Mouse (Mus musculus) CH12.LX (cell line): Measurements from ENCODE around the gene Tns2. TPM values are rescaled to one million over a fixed set of nuclear protein-coding genes. Genes with fewer than 3 reads are reported as not detected.
A peak's percentile ranks its signal among the peaks of the same experiment; 100 is the strongest.

ENCODE experiments used
- DNase-seq: peaks from one replicate; pipeline ENCODE4 v3.0.0-alpha.2; 2013; ENCODE audit errors: extremely low read depth
- H3K27ac ChIP-seq: 2 replicates; pipeline ENCODE4 v1.5.1; 2012; ENCODE audit warnings: low read depth, mild to moderate bottlenecking, control low read depth, moderate library complexity; ENCODE audit not compliant: insufficient read depth
- H3K27me3 ChIP-seq: replicated peaks from 2 replicates; pipeline ENCODE3; 2012; ENCODE audit warnings: inconsistent platforms
- H3K36me3 ChIP-seq, 2 experiments: replicated peaks in 1 of 2; 2 replicates each; pipeline versions ENCODE3 to v1.6.1; 2012; ENCODE audit warnings: inconsistent platforms in 1 of 2, low read length in 1 of 2, mild to moderate bottlenecking in 1 of 2, mixed read lengths in 1 of 2, moderate library complexity in 1 of 2; ENCODE audit not compliant: control insufficient read depth in 1 of 2, insufficient read depth in 1 of 2
- H3K4me1 ChIP-seq, 2 experiments: 2 replicates each; pipeline ENCODE4 v1.6.1; 2012; ENCODE audit warnings: inconsistent platforms in 1 of 2, moderate library complexity in 1 of 2; ENCODE audit not compliant: insufficient read depth in 2 of 2, control insufficient read depth in 1 of 2
- H3K4me2 ChIP-seq: 2 replicates; pipeline ENCODE4 v1.6.1; 2012; ENCODE audit warnings: low read depth, mild to moderate bottlenecking, control low read depth; ENCODE audit not compliant: poor library complexity, insufficient read depth, severe bottlenecking
- H3K4me3 ChIP-seq, 3 experiments: fragments of 150-350 bp in 1 of 3; sonication (generic) in 1 of 3; replicated peaks in 1 of 3; 2 replicates each; pipeline versions ENCODE3 to v1.5.1; 2011 to 2012; ENCODE audit warnings: low read depth in 2 of 3, low read length in 2 of 3, mild to moderate bottlenecking in 2 of 3, moderate library complexity in 2 of 3, control low read depth in 1 of 3, improper control_type of control experiment in 1 of 3, inconsistent platforms in 1 of 3, mixed read lengths in 1 of 3; ENCODE audit not compliant: poor library complexity in 1 of 3
- H3K79me2 ChIP-seq: replicated peaks from 2 replicates; pipeline ENCODE4 v1.6.1; 2012; ENCODE audit warnings: mild to moderate bottlenecking, moderate library complexity; ENCODE audit not compliant: control insufficient read depth, poor library complexity, insufficient read depth, severe bottlenecking; ENCODE audit errors: extremely low read depth
- H3K9ac ChIP-seq: 2 replicates; pipeline ENCODE4 v1.6.1; 2012; ENCODE audit warnings: low read depth, mild to moderate bottlenecking, control low read depth, moderate library complexity; ENCODE audit not compliant: insufficient read depth
- H3K9me3 ChIP-seq: replicated peaks from 2 replicates; pipeline ENCODE3; 2012; ENCODE audit warnings: low read length, inconsistent platforms, mixed read lengths
- BHLHE40 ChIP-seq: IDR thresholded peaks from 2 replicates; pipeline ENCODE4 v1.6.1; 2011; ENCODE audit warnings: mild to moderate bottlenecking, low read depth, low read length, improper control_type of control experiment
- ELF1 ChIP-seq: IDR thresholded peaks from 2 replicates; pipeline ENCODE4 v1.6.1; 2014; ENCODE audit warnings: low read depth, mild to moderate bottlenecking, inconsistent platforms, low read length, improper control_type of control experiment
- ETS1 ChIP-seq: conservative IDR thresholded peaks from 2 replicates; pipeline ENCODE4 v1.6.1; 2012; ENCODE audit warnings: low read depth, mild to moderate bottlenecking, inconsistent platforms, low read length, improper control_type of control experiment, moderate library complexity
- HCFC1 ChIP-seq: IDR thresholded peaks from 2 replicates; pipeline ENCODE4 v1.6.1; 2012; ENCODE audit warnings: low read depth, mild to moderate bottlenecking, inconsistent platforms, low read length, improper control_type of control experiment
- IRF4 ChIP-seq: IDR thresholded peaks from 2 replicates; pipeline ENCODE4 v1.6.1; 2014; ENCODE audit warnings: low read depth, mild to moderate bottlenecking, inconsistent platforms, low read length, improper control_type of control experiment
- JUN ChIP-seq: IDR thresholded peaks from 2 replicates; pipeline ENCODE4 v1.6.1; 2011; ENCODE audit warnings: low read depth, mild to moderate bottlenecking, low read length, improper control_type of control experiment, moderate library complexity; ENCODE audit not compliant: insufficient read depth
- JUND ChIP-seq: conservative IDR thresholded peaks from 2 replicates; pipeline ENCODE4 v1.6.1; 2011; ENCODE audit warnings: low read depth, low read length, improper control_type of control experiment
- KAT2A ChIP-seq: IDR thresholded peaks from 2 replicates; pipeline ENCODE4 v1.6.1; 2012; ENCODE audit warnings: low read length, improper control_type of control experiment, inconsistent platforms; ENCODE audit not compliant: insufficient replicate concordance
- MAFK ChIP-seq: IDR thresholded peaks from 2 replicates; pipeline ENCODE4 v1.6.1; 2011; ENCODE audit warnings: low read length, improper control_type of control experiment; ENCODE audit not compliant: insufficient replicate concordance
- MAZ ChIP-seq: IDR thresholded peaks from 2 replicates; pipeline ENCODE4 v1.6.1; 2012; ENCODE audit warnings: low read depth, mild to moderate bottlenecking, inconsistent platforms, low read length, improper control_type of control experiment, moderate library complexity
- MEF2A ChIP-seq: IDR thresholded peaks from 2 replicates; pipeline ENCODE4 v1.6.1; 2014; ENCODE audit warnings: low read depth, mild to moderate bottlenecking, inconsistent platforms, low read length, improper control_type of control experiment, borderline replicate concordance
- MYC ChIP-seq: IDR thresholded peaks from 2 replicates; pipeline ENCODE4 v1.6.1; 2011; ENCODE audit warnings: low read depth, mild to moderate bottlenecking, improper control_type of control experiment, low read length
- NELFE ChIP-seq: IDR thresholded peaks from 2 replicates; pipeline ENCODE4 v1.6.1; 2011; ENCODE audit warnings: low read depth, low read length, improper control_type of control experiment
- NRF1 ChIP-seq: IDR thresholded peaks from 2 replicates; pipeline ENCODE4 v1.6.1; 2014; ENCODE audit warnings: low read depth, mild to moderate bottlenecking, inconsistent platforms, low read length, improper control_type of control experiment, moderate library complexity
- PAX5 ChIP-seq: IDR thresholded peaks from 2 replicates; pipeline ENCODE4 v1.6.1; 2012; ENCODE audit warnings: low read length, inconsistent platforms, mixed read lengths
- POLR2A ChIP-seq: IDR thresholded peaks from 2 replicates; pipeline ENCODE4 v1.6.1; 2011; ENCODE audit warnings: low read depth, mild to moderate bottlenecking, improper control_type of control experiment, low read length
- POLR2AphosphoS2 ChIP-seq: IDR thresholded peaks from 2 replicates; pipeline ENCODE4 v1.6.1; 2011; ENCODE audit warnings: low read depth, low read length, improper control_type of control experiment
- RAD21 ChIP-seq: IDR thresholded peaks from 2 replicates; pipeline ENCODE4 v1.6.1; 2011; ENCODE audit warnings: low read depth, mild to moderate bottlenecking, low read length, improper control_type of control experiment, moderate library complexity
- RCOR1 ChIP-seq: conservative IDR thresholded peaks from 2 replicates; pipeline ENCODE4 v1.6.1; 2012; ENCODE audit warnings: low read depth, mild to moderate bottlenecking, inconsistent platforms, low read length, improper control_type of control experiment
- SIN3A ChIP-seq: IDR thresholded peaks from 2 replicates; pipeline ENCODE4 v1.6.1; 2012; ENCODE audit warnings: low read length, improper control_type of control experiment, inconsistent platforms
- SMC3 ChIP-seq: IDR thresholded peaks from 2 replicates; pipeline ENCODE4 v1.6.1; 2011; ENCODE audit warnings: low read depth, low read length, improper control_type of control experiment
- TBP ChIP-seq: conservative IDR thresholded peaks from 2 replicates; pipeline ENCODE4 v1.6.1; 2011; ENCODE audit warnings: low read depth, low read length, improper control_type of control experiment
- TCF12 ChIP-seq: IDR thresholded peaks from 2 replicates; pipeline ENCODE4 v1.6.1; 2014; ENCODE audit warnings: low read depth, mild to moderate bottlenecking, inconsistent platforms, low read length, improper control_type of control experiment
- UBTF ChIP-seq: IDR thresholded peaks from 2 replicates; pipeline ENCODE4 v1.6.1; 2012; ENCODE audit warnings: low read depth, mild to moderate bottlenecking, inconsistent platforms, low read length, improper control_type of control experiment, moderate library complexity
- USF2 ChIP-seq: conservative IDR thresholded peaks from 2 replicates; pipeline ENCODE4 v1.6.1; 2011; ENCODE audit warnings: low read depth, low read length, improper control_type of control experiment
- ZC3H11A ChIP-seq: IDR thresholded peaks from 2 replicates; pipeline ENCODE4 v1.6.1; 2012; ENCODE audit warnings: low read depth, mild to moderate bottlenecking, inconsistent platforms, low read length, improper control_type of control experiment
- ZKSCAN1 ChIP-seq: IDR thresholded peaks from 2 replicates; pipeline ENCODE4 v1.6.1; 2012; ENCODE audit warnings: low read depth, inconsistent platforms, low read length, improper control_type of control experiment, borderline replicate concordance
- ZMIZ1 ChIP-seq: IDR thresholded peaks from 2 replicates; pipeline ENCODE4 v1.6.1; 2012; ENCODE audit warnings: low read depth, mild to moderate bottlenecking, inconsistent platforms, low read length, improper control_type of control experiment
- ZNF384 ChIP-seq: IDR thresholded peaks from 2 replicates; pipeline ENCODE4 v1.6.1; 2012; ENCODE audit warnings: low read depth, low read length, improper control_type of control experiment, inconsistent platforms
- dilution Hi-C: fragments of 300-500 bp; cut with MboI; formaldehyde crosslinking; loops from 2 replicates; pipeline ENCODE4 v1.14.3; 2020; ENCODE audit warnings: low sequenced_read_pairs; ENCODE audit not compliant: extremely low pct_unique_long_range_greater_than_20kb, extremely low pct_ligation_motif_present
- in situ Hi-C: fragments of 300-500 bp; cut with MboI; formaldehyde crosslinking; loops from 3 replicates; pipeline ENCODE4 v1.14.3; 2019; ENCODE audit warnings: low sequenced_read_pairs, low pct_ligation_motif_present, low pct_unique_long_range_greater_than_20kb, mixed read lengths
- polyA plus RNA-seq: library from polyadenylated mRNA; unstranded; fragments of >175 nt; gene quantifications from 2 replicates; pipeline ENCODE4 v1.2.1, GENCODE M21; 2012; ENCODE audit warnings: low read depth; ENCODE audit not compliant: insufficient read length
- total RNA-seq, 2 experiments: library from RNA; depleted of rRNA; stranded (reverse); fragments of 300-350 nt in 1 of 2; fragments of >200 nt in 1 of 2; gene quantifications; 2 replicates each; pipeline ENCODE4 v1.2.3; 2012 to 2014

The Tns2 gene
- total and polyA plus RNA-seq, 3 experiments: 0.13 to 0.34 TPM; not detected in 1

- H3K4me3 ChIP-seq: no peak overlapping the region
- no peaks in the 10 kb centered on the region for H3K27me3 ChIP-seq
- H3K4me2 ChIP-seq: no peak overlapping the region
- H3K36me3 ChIP-seq: peaks cover 61 to 94% of the 10 kb centered on the region in 2 experiments
- H3K4me1 ChIP-seq: peaks cover 7 to 55% of the 10 kb centered on the region in 2 experiments
- no peak overlapping the region for H3K9ac ChIP-seq
- no peaks in the 10 kb centered on the region for H3K9me3 ChIP-seq
- in situ Hi-C loops: no loop called here
- H3K79me2 ChIP-seq: peaks cover 78% of the 10 kb centered on the region
- TF ChIP-seq USF2 (no peak), ZC3H11A (no peak), HCFC1 (no peak), JUND (no peak), UBTF (no peak), MAFK (no peak), MEF2A (no peak), POLR2A (no peak), KAT2A (no peak), PAX5 (no peak), ZKSCAN1 (no peak), ZNF384 (no peak), IRF4 (no peak), MYC (no peak), SIN3A (no peak), RAD21 (no peak), NELFE (no peak), MAZ (no peak), TCF12 (no peak), NRF1 (no peak)
- H3K27ac ChIP-seq: no peak overlapping the region
- dilution Hi-C loops: no loop called here
- DNase-seq: no peak
Observed at GRCm38 (mm10) chr15:102083028-102083427, 17.2 kb upstream of the Tns2 start.

GRCm38 (mm10) chr15:102089914-102090585 lies 10.2 kb upstream of the Tns2 start:
- Histone ChIP-seq H3K4me1 (peaks cover 12 to 73% of the 10 kb centered on the region in 2 experiments), H3K27me3 (no peaks in the 10 kb centered on the region), H3K9me3 (no peaks in the 10 kb centered on the region), H3K36me3 (peaks cover 89 to 100% of the 10 kb centered on the region in 2 experiments), H3K79me2 (peaks cover 28% of the 10 kb centered on the region), H3K4me3 (no peak overlapping the region), H3K27ac (0 out of 2 replicates have a peak overlapping the region, but pooled peaks have one; percentile 29), H3K9ac (no peak overlapping the region), H3K4me2 (no peak overlapping the region)
- in situ Hi-C loops (no loop called here), dilution Hi-C loops (no loop called here)
- TF ChIP-seq MAFK (no peak), UBTF (no peak), RCOR1 (no peak), ELF1 (no peak), PAX5 (no peak), NELFE (no peak), BHLHE40 (no peak), USF2 (no peak), ETS1 (no peak), TCF12 (no peak), SMC3 (no peak), RAD21 (no peak), TBP (no peak), JUN (no peak), POLR2AphosphoS2 (no peak), ZKSCAN1 (no peak), ZMIZ1 (no peak), HCFC1 (no peak)
- no peak for DNase-seq
